Mouse (Mus musculus) telencephalon, adult 2 months (tissue): ENCODE results near the gene Fam192a.

Experiments used
- DNase-seq: peaks from one replicate; pipeline ENCODE4 v3.0.0-alpha.2; 2011; ENCODE audit warnings: low read depth, low spot score

Gene Fam192a

GRCm38 (mm10) chr8:94601607-94602385 is at the start of gene Fam192a, which contains the start of gene Rspry1:
TSS of gene Fam192a (minus strand) at chr8:94601997.
TSS of gene Rspry1 (plus strand) at chr8:94601937.
- peak; percentile 100 for DNase-seq

GRCm38 (mm10) chr8:94649496-94649895 is 47.7 kb upstream of the Fam192a start:
- DNase-seq, result no peak

GRCm38 (mm10) chr8:94646165-94646564 is 44.4 kb upstream of the Fam192a start:
- peak; percentile 70 for DNase-seq

- no peak for DNase-seq
Observed at GRCm38 (mm10) chr8:94645202-94645601, 43.4 kb upstream of the Fam192a start.

- no peak for DNase-seq
Observed at GRCm38 (mm10) chr8:94641938-94642337, 40.1 kb upstream of the Fam192a start.

GRCm38 (mm10) chr8:94641183-94641582 is 39.4 kb upstream of the Fam192a start:
- DNase-seq, result no peak

- no peak for DNase-seq
Observed at GRCm38 (mm10) chr8:94634211-94634610, 32.4 kb upstream of the Fam192a start.

GRCm38 (mm10) chr8:94633564-94634194 is 31.9 kb upstream of the Fam192a start:
- no peak for DNase-seq

GRCm38 (mm10) chr8:94624885-94625284 is 23.1 kb upstream of the Fam192a start:
- no peak for DNase-seq

- DNase-seq, result no peak
Observed at GRCm38 (mm10) chr8:94607064-94607463, 5.3 kb upstream of the Fam192a start.

GRCm38 (mm10) chr8:94604030-94604429 is 2.2 kb upstream of the Fam192a start:
- DNase-seq, result no peak

GRCm38 (mm10) chr8:94602471-94603131 is 804 bp upstream of the Fam192a start:
- no peak for DNase-seq

- DNase-seq, result no peak
Observed at GRCm38 (mm10) chr8:94601034-94601606, 677 bp downstream of the Fam192a start.

GRCm38 (mm10) chr8:94600478-94600877 is 1.3 kb downstream of the Fam192a start:
- no peak for DNase-seq

GRCm38 (mm10) chr8:94594211-94594610 is 7.6 kb downstream of the Fam192a start:
- DNase-seq, result no peak

- no peak for DNase-seq
Observed at GRCm38 (mm10) chr8:94591691-94592090, 10.1 kb downstream of the Fam192a start.

GRCm38 (mm10) chr8:94584238-94584817 is 17.5 kb downstream of the Fam192a start:
- DNase-seq, result peak; percentile 52

- no peak for DNase-seq
Observed at GRCm38 (mm10) chr8:94582569-94582968, 19.2 kb downstream of the Fam192a start.

GRCm38 (mm10) chr8:94581820-94582483 is 19.8 kb downstream of the Fam192a start:
- DNase-seq, result no peak

GRCm38 (mm10) chr8:94575148-94575547 is 26.6 kb downstream of the Fam192a start:
- no peak for DNase-seq
